Mouse (Mus musculus): ENCODE measurements around the gene Adgrg1.

DNA sequence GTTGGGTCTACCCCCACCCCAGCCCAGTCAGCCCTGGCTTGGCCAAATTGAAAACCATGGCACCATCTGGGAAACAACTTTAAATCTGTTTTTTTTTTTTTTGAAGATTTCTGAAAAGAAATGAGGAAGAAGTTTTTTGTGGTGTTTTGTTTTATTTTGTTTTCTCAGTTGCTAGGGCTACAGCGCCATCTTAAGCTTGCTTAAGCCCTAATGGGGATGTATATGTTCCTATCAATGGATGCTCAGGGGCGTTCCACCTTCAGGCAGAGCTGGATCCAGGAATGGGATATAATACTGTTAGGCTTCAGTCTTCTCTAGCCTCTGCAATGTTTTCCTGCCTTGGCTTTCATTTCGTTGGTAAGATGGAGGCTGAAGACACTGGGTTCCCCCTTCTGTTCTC is 39.4 kb upstream of the Adgrg1 start:
- TF ChIP-seq CTCF (IDR thresholded peaks at IDR 0.05; ENCODE audit: borderline replicate concordance, control insufficient read depth, extremely low read depth, insufficient read depth, low read length, poor library complexity): no peak
- no peak for TF ChIP-seq POLR2A (IDR thresholded peaks at IDR 0.05; ENCODE audit: control insufficient read depth, extremely low read depth, insufficient read depth, low read length, poor library complexity)

All from thymus, adult 2 months (tissue).